Mouse (Mus musculus): ENCODE data around the gene C1ql1.

Gene C1ql1

GRCm38 (mm10) chr11:102958431-102958830, 11.9 kb upstream of the C1ql1 start:
- no peak for DNase-seq (ENCODE audit: low spot score in 2 of 2)

GRCm38 (mm10) chr11:102957692-102958091, 11.2 kb upstream of the C1ql1 start:
- no peak for DNase-seq (ENCODE audit: low spot score in 2 of 2)

- no peak for DNase-seq (ENCODE audit: low spot score in 2 of 2)
Observed at GRCm38 (mm10) chr11:102956962-102957614, 10.6 kb upstream of the C1ql1 start.

GRCm38 (mm10) chr11:102952922-102953321, 6.4 kb upstream of the C1ql1 start:
- DNase-seq (ENCODE audit: low spot score in 2 of 2): no peak

- DNase-seq (ENCODE audit: low spot score in 2 of 2): peak; percentile 16 to 30
Observed at GRCm38 (mm10) chr11:102948043-102948961, 1.8 kb upstream of the C1ql1 start.

- peak; percentile 13 to 24 for DNase-seq (ENCODE audit: low spot score in 2 of 2)
Observed at GRCm38 (mm10) chr11:102946992-102947343, 480 bp upstream of the C1ql1 start.

GRCm38 (mm10) chr11:102945306-102946264, 903 bp downstream of the C1ql1 start:
- DNase-seq (ENCODE audit: low spot score in 2 of 2): no peak

- no peak for DNase-seq (ENCODE audit: low spot score in 2 of 2)
Observed at GRCm38 (mm10) chr11:102941236-102941635, 5.3 kb downstream of the C1ql1 start.

- DNase-seq (ENCODE audit: low spot score in 2 of 2): no peak
Observed at GRCm38 (mm10) chr11:102939024-102939675, 7.3 kb downstream of the C1ql1 start.

- DNase-seq (ENCODE audit: low spot score in 2 of 2): no peak
Observed at GRCm38 (mm10) chr11:102937529-102938182, 8.8 kb downstream of the C1ql1 start.

- no peak for DNase-seq (ENCODE audit: low spot score in 2 of 2)
Observed at GRCm38 (mm10) chr11:102936272-102936671, 10.2 kb downstream of the C1ql1 start.

GRCm38 (mm10) chr11:102930672-102931071, 15.8 kb downstream of the C1ql1 start:
- no peak for DNase-seq (ENCODE audit: low spot score in 2 of 2)

- peak in 1 of 2 experiments; percentile 83 for DNase-seq (ENCODE audit: low spot score in 2 of 2)
Observed at GRCm38 (mm10) chr11:102925351-102925717, 21.2 kb downstream of the C1ql1 start.

GRCm38 (mm10) chr11:102924557-102925350, 21.7 kb downstream of the C1ql1 start, which contains the start of gene Kif18b:
Kif18b (minus strand) TSS chr11:102925124.
- DNase-seq (ENCODE audit: low spot score in 2 of 2): peak; percentile 91 to 97

GRCm38 (mm10) chr11:102921491-102921890, 25.0 kb downstream of the C1ql1 start:
- DNase-seq (ENCODE audit: low spot score in 2 of 2): no peak

GRCm38 (mm10) chr11:102918077-102918476, 28.4 kb downstream of the C1ql1 start:
- no peak for DNase-seq (ENCODE audit: low spot score in 2 of 2)

GRCm38 (mm10) chr11:102915380-102915779, 31.1 kb downstream of the C1ql1 start:
- DNase-seq (ENCODE audit: low spot score in 2 of 2): no peak

GRCm38 (mm10) chr11:102911376-102911775, 35.1 kb downstream of the C1ql1 start:
- no peak for DNase-seq (ENCODE audit: low spot score in 2 of 2)

- DNase-seq (ENCODE audit: low spot score in 2 of 2): no peak
Observed at GRCm38 (mm10) chr11:102903654-102904053, 42.8 kb downstream of the C1ql1 start.

- DNase-seq (ENCODE audit: low spot score in 2 of 2): no peak
Observed at GRCm38 (mm10) chr11:102902107-102902506, 44.4 kb downstream of the C1ql1 start.
